Mouse (Mus musculus) kidney, postnatal 0 days (tissue): Measurements from ENCODE around the gene Fzr1. TPM values are rescaled to one million over a fixed set of nuclear protein-coding genes. Genes with fewer than 3 reads are reported as not detected.

Source experiments
- ATAC-seq: fragments of 200-750 bp; cut with Nextera tagmentation; replicated peaks from 2 replicates; pipeline ENCODE4 v1.8.0; 2017; ENCODE audit warnings: low read depth, moderate number of reproducible peaks, moderate TSS enrichment, moderate library complexity; ENCODE audit not compliant: low FRiP score
- DNase-seq: peaks from one replicate; pipeline ENCODE4 v3.0.0-alpha.2; 2016; ENCODE audit warnings: low spot score
- H3K27ac ChIP-seq: fragments of 300-500 bp; sonication (generic); 2 replicates; pipeline ENCODE4 v1.5.1; 2014; ENCODE audit warnings: mild to moderate bottlenecking
- H3K27me3 ChIP-seq: fragments of 300-500 bp; sonication (generic); 2 replicates; pipeline ENCODE4 v1.6.1; 2014; ENCODE audit warnings: low read length, mixed read lengths; ENCODE audit not compliant: insufficient read depth
- H3K36me3 ChIP-seq: fragments of 300-500 bp; sonication (generic); 2 replicates; pipeline ENCODE4 v1.6.1; 2014; ENCODE audit warnings: low read length, mixed read lengths; ENCODE audit not compliant: insufficient read depth
- H3K4me1 ChIP-seq: fragments of 300-500 bp; sonication (generic); replicated peaks from 2 replicates; pipeline ENCODE4 v1.6.1; 2014; ENCODE audit warnings: antibody characterized with exemption, low read length, mixed read lengths; ENCODE audit not compliant: insufficient read depth
- H3K4me2 ChIP-seq: fragments of 300-500 bp; sonication (generic); 2 replicates; pipeline ENCODE4 v1.6.1; 2014; ENCODE audit warnings: mild to moderate bottlenecking, low read length, moderate library complexity, mixed read lengths
- H3K4me3 ChIP-seq: fragments of 300-500 bp; sonication (generic); replicated peaks from 2 replicates; pipeline ENCODE4 v1.5.1; 2014; ENCODE audit warnings: low read depth, low read length
- H3K9ac ChIP-seq: fragments of 300-500 bp; sonication (generic); 2 replicates; pipeline ENCODE4 v1.6.1; 2014; ENCODE audit warnings: low read depth, low read length
- H3K9me3 ChIP-seq: fragments of 300-500 bp; sonication (generic); replicated peaks from 2 replicates; pipeline ENCODE4 v1.6.1; 2016; ENCODE audit warnings: low read length, inconsistent platforms, mixed read lengths
- CTCF ChIP-seq: IDR thresholded peaks from 2 replicates; pipeline ENCODE4 v1.5.1; 2016; ENCODE audit warnings: antibody characterized with exemption, low read depth, mild to moderate bottlenecking, moderate library complexity
- WGBS: fragments of 180-500 bp; shearing (Covaris S2); extraction: QIAGEN DNeasy Blood & Tissue Kit; methylation state at CpG from one replicate; pipeline ENCODE4 v1.1.7; 2014; 5-methylcytosine and 5-hydroxymethylcytosine counted together
- microRNA-seq: library from miRNA; unstranded; fragments of <30 nt; microRNA quantifications from one replicate; pipeline ENCODE4, GENCODE M21; 2016
- polyA plus RNA-seq: library from polyadenylated mRNA; unstranded; fragments of >200 nt; fragmentation: Nextera tagmentation; extraction: Ambion mirVana; gene quantifications from 2 replicates; pipeline ENCODE4 v1.2.1, GENCODE M21; 2015

Gene Fzr1
- polyA plus RNA-seq, 1 experiment from 2014 or later, result 70.6 TPM

DNA sequence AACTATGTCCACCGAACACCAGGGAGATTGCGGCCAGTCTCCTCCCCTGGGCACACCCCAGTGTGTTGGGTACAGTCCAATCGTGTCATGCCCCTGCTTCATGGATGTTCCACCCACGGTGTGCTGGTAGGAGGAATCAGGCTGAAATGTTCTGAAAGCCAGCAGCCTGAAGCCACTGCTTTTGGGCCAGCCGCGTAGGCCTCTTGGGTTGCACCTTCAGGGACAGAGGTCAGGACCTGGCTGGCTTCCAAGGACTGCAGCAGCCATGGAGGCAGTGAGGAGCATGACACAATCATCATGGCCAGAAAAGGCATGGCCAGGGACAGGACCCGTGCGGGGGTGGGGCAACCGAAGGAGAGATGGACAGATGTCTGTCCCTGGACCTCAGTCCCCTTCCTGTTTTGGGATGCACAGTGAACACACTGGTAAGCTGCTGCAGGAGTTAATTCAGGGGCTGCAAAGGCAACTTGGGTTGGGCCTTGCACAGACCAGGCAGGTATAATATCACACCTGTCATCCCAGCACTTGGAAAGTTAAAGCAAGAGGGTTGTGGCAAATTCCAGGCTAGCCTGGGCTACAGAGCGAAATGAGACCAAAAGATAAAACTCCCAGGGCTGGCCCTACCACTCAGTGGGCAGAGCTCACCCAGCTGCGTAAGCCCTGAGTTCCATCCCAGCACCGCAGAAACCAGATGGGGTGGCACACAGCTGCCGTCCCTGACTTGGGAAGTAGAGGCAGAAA lies 59.6 kb downstream of the Fzr1 start:
- Histone ChIP-seq H3K27me3 (no peaks in the 10 kb centered on the region), H3K36me3 (peaks cover 29% of the 10 kb centered on the region), H3K9ac (0 out of 2 replicates have a peak overlapping the region, but pooled peaks have one; percentile 46), H3K27ac (0 out of 2 replicates have a peak overlapping the region, but pooled peaks have one; percentile 91), H3K4me2 (peak overlapping the region; percentile 74; the same call in 1 of the 2 replicates), H3K4me3 (no peak overlapping the region), H3K9me3 (no peaks in the 10 kb centered on the region), H3K4me1 (peaks cover 20% of the 10 kb centered on the region)
- no peak for TF ChIP-seq CTCF
- no peak for ATAC-seq
- WGBS, result 88% methylated on average over 13 of the region's 13 CpGs
- no peak for DNase-seq

DNA sequence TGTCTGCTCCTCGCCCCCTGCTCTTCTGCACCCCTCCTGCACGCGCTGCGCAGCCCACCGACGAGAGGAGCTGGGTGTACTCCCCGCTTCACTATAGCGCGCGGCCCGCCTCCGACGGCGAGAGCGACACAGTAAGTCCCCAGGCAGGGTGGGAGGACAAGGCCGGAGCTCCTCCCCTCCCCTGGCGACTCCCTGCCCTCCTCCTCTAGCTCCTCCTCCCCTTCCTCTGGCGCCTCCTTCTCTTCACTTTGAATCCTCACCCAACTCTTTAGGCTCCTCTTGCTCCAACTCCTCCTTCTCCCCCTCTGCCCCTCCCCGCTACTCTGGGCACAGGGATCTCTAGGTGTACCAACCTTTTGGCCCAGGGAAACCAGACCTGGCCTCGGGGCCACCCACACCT lies 61.0 kb downstream of the Fzr1 start:
- peak overlapping the region; percentile 24 for H3K4me3 ChIP-seq
- DNase-seq, result peak; percentile 94
- ATAC-seq, result no peak

DNA sequence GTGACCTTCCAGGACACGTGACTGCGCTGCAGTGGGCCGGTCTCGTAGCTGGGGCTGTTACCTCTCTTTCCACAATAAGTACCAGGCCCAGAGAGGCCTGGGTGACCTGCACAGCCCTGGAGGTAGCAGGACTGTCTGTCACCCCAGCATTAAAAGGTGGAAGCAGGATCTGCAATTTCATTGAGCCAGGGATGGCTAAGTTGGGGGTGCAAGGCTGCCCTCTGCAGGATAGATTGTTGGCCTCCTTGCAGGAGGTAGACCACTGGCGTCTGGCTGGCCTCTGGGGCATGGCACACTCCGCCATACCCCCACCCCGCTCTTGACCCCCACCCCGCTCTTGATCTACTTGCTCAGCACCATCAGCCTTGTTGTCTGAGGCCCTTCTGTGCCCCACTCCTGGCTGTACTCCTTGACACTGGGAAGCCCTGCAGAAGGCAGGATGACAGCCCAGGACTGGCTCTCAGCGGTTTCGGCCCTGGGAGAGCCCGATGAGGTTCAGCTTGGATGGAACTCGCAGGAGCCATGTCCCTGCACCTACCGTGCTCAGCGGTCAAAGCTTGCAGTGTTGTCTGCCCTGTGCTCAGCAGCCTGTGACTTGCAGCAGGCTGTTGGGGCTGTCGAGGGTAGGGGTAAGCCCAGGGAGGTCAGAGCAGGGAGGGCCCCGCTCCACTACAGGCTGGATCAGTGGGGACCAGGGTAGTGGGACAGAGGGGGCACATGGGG lies 61.8 kb downstream of the Fzr1 start:
- 0 out of 2 replicates have a peak, but pooled peaks have one; percentile 3 for ATAC-seq

More for the DNA sequence above, 61.0 kb downstream of the Fzr1 start:
- Histone ChIP-seq H3K36me3 (peaks cover 26% of the 10 kb centered on the region), H3K9me3 (no peaks in the 10 kb centered on the region), H3K27ac (peak overlapping the region; percentile 87), H3K9ac (peak overlapping the region; percentile 44), H3K4me1 (peaks cover 20% of the 10 kb centered on the region), H3K27me3 (no peaks in the 10 kb centered on the region), H3K4me2 (peak overlapping the region; percentile 70)
- no peak for TF ChIP-seq CTCF
- WGBS, result 7% methylated on average over 19 of the region's 20 CpGs

More for the DNA sequence above, 61.8 kb downstream of the Fzr1 start:
- H3K27me3 ChIP-seq, result no peaks in the 10 kb centered on the region
- 39% methylated on average over 16 of the region's 16 CpGs for WGBS
- peak overlapping the region; percentile 87 for H3K27ac ChIP-seq
- H3K9me3 ChIP-seq, result no peaks in the 10 kb centered on the region
- peak overlapping the region; percentile 70 for H3K4me2 ChIP-seq
- peak overlapping the region; percentile 24 for H3K4me3 ChIP-seq
- H3K9ac ChIP-seq, result peak overlapping the region; percentile 44
- DNase-seq, result peak; percentile 65
- TF ChIP-seq CTCF, result peak; percentile 66
- peaks cover 20% of the 10 kb centered on the region for H3K4me1 ChIP-seq
- peaks cover 32% of the 10 kb centered on the region for H3K36me3 ChIP-seq

Small RNA genes lying within 50 kb of the gene (microRNA-seq; reads per million reads assigned to microRNA genes)
- gene Mir1191b (2.0 reads per million, percentile 1 among the genes with 10 or more reads in this experiment), gene Mir6913 (not detected)

Other genes starting within 250 kb of the Fzr1 start
- gene Zbtb7a, start 243.3 kb downstream of the Fzr1 start, polyA plus RNA-seq, result 33.7 and 37.4 TPM in 2 replicates
- 28.4 and 32.0 TPM in 2 replicates for gene Pias4, start 210.6 kb downstream of the Fzr1 start, polyA plus RNA-seq
- 560 and 590 TPM in 2 replicates for gene Eef2, start 201.9 kb downstream of the Fzr1 start, polyA plus RNA-seq
- 42.8 and 43.3 TPM in 2 replicates for gene Dapk3, start 195.5 kb downstream of the Fzr1 start, polyA plus RNA-seq
- gene 4930442H23Rik, start 194.7 kb downstream of the Fzr1 start, polyA plus RNA-seq, result not detected in 2 replicates
- gene Nmrk2, start 176.5 kb downstream of the Fzr1 start, polyA plus RNA-seq, result not detected in 2 replicates
- 0.32 TPM in 1 of 2 replicates, not detected in the other for gene Atcay, start 147.7 kb downstream of the Fzr1 start, polyA plus RNA-seq
- gene Zfr2, start 145.4 kb downstream of the Fzr1 start, polyA plus RNA-seq, result 3.1 and 4.6 TPM in 2 replicates
- 3.9 and 5.5 TPM in 2 replicates for gene Matk, start 125.6 kb downstream of the Fzr1 start, polyA plus RNA-seq
- gene Mrpl54, start 111.6 kb downstream of the Fzr1 start, polyA plus RNA-seq, result 259 and 283 TPM in 2 replicates
- 55.7 and 60.5 TPM in 2 replicates for gene Apba3, start 111.6 kb downstream of the Fzr1 start, polyA plus RNA-seq
- 19.0 and 19.1 TPM in 2 replicates for gene Tjp3, start 86.9 kb downstream of the Fzr1 start, polyA plus RNA-seq
- gene Pip5k1c, start 85.6 kb downstream of the Fzr1 start, polyA plus RNA-seq, result 37.8 and 39.3 TPM in 2 replicates
- gene Cactin, start 57.4 kb downstream of the Fzr1 start, polyA plus RNA-seq, result 24.5 and 26.4 TPM in 2 replicates
- gene Tbxa2r, start 49.8 kb downstream of the Fzr1 start, polyA plus RNA-seq, result 16.1 and 17.5 TPM in 2 replicates
- 0.07 and 0.13 TPM in 2 replicates for gene Gipc3, start 35.2 kb downstream of the Fzr1 start, polyA plus RNA-seq
- gene Hmg20b, start 28.0 kb downstream of the Fzr1 start, polyA plus RNA-seq, result 92.4 and 99.0 TPM in 2 replicates
- 11.3 and 11.6 TPM in 2 replicates for gene Mfsd12, start 21.0 kb downstream of the Fzr1 start, polyA plus RNA-seq
- gene 4930404N11Rik, start 12.7 kb downstream of the Fzr1 start, polyA plus RNA-seq, result 0.45 and 0.59 TPM in 2 replicates
- gene Dohh, start 5.9 kb upstream of the Fzr1 start, polyA plus RNA-seq, result 74.3 and 80.6 TPM in 2 replicates
- gene Gm48551, start 6.0 kb upstream of the Fzr1 start, polyA plus RNA-seq, result 1.9 and 2.1 TPM in 2 replicates
- gene Gm48552, start 10.5 kb upstream of the Fzr1 start, polyA plus RNA-seq, result 0.82 and 1.9 TPM in 2 replicates
- gene Smim24, start 14.5 kb upstream of the Fzr1 start, polyA plus RNA-seq, result 62.4 and 68.6 TPM in 2 replicates
- 62.3 and 72.5 TPM in 2 replicates for gene Nfic, start 77.1 kb upstream of the Fzr1 start, polyA plus RNA-seq
- 0.30 and 0.47 TPM in 2 replicates for gene Celf5, start 104.2 kb upstream of the Fzr1 start, polyA plus RNA-seq
- gene Ncln, start 117.9 kb upstream of the Fzr1 start, polyA plus RNA-seq, result 56.1 and 63.3 TPM in 2 replicates
- gene S1pr4, start 121.6 kb upstream of the Fzr1 start, polyA plus RNA-seq, result 1.7 and 1.8 TPM in 2 replicates
- gene Gna15, start 145.7 kb upstream of the Fzr1 start, polyA plus RNA-seq, result 0.80 and 0.92 TPM in 2 replicates
- 69.5 and 72.3 TPM in 2 replicates for gene Gna11, start 166.7 kb upstream of the Fzr1 start, polyA plus RNA-seq
- 566 and 582 TPM in 2 replicates for gene Aes, start 181.0 kb upstream of the Fzr1 start, polyA plus RNA-seq
- 29.2 and 30.8 TPM in 2 replicates for gene Tle2, start 196.0 kb upstream of the Fzr1 start, polyA plus RNA-seq
- 7.3 and 9.4 TPM in 2 replicates for gene Tle6, start 222.6 kb upstream of the Fzr1 start, polyA plus RNA-seq
- gene BC025920, start 227.8 kb upstream of the Fzr1 start, polyA plus RNA-seq, result 0.33 and 0.37 TPM in 2 replicates
- gene Sirt6, start 249.3 kb upstream of the Fzr1 start, polyA plus RNA-seq, result 27.0 and 27.5 TPM in 2 replicates